Mouse (Mus musculus) embryonic facial prominence, embryonic 13.5 days (tissue): ENCODE measurements around the gene Rhd. TPM values are rescaled to one million over a fixed set of nuclear protein-coding genes. Genes with fewer than 3 reads are reported as not detected.
A peak's percentile ranks its signal among the peaks of the same experiment; 100 is the strongest.
"Not testable (repeated sequence)": the region's sequence is repeated elsewhere in the genome, so short reads cannot be mapped to it uniquely, and the experiment has no call there.

Experiments used
- ATAC-seq: fragments of 200-750 bp; cut with Nextera tagmentation; 2 replicates; pipeline ENCODE4 v1.8.0; 2017; ENCODE audit warnings: low read depth; ENCODE audit not compliant: insufficient number of reproducible peaks, insufficient read depth, low FRiP score, low TSS enrichment
- H3K27ac ChIP-seq: fragments of 300-500 bp; sonication (generic); 2 replicates; pipeline ENCODE4 v1.5.1; 2015; ENCODE audit warnings: moderate library complexity, mild to moderate bottlenecking, inconsistent platforms
- H3K27me3 ChIP-seq: fragments of 300-500 bp; sonication (generic); 2 replicates; pipeline ENCODE4 v1.6.1; 2015; ENCODE audit warnings: mild to moderate bottlenecking, inconsistent platforms
- H3K36me3 ChIP-seq: fragments of 300-500 bp; sonication (generic); 2 replicates; pipeline ENCODE4 v1.6.1; 2015; ENCODE audit warnings: mild to moderate bottlenecking, inconsistent platforms
- H3K4me1 ChIP-seq: fragments of 300-500 bp; sonication (generic); 2 replicates; pipeline ENCODE4 v1.6.1; 2015; ENCODE audit warnings: inconsistent platforms
- H3K4me2 ChIP-seq: fragments of 300-500 bp; sonication (generic); 2 replicates; pipeline ENCODE4 v1.6.1; 2015; ENCODE audit warnings: moderate library complexity, mild to moderate bottlenecking, inconsistent platforms
- H3K4me3 ChIP-seq: fragments of 300-500 bp; sonication (generic); 2 replicates; pipeline ENCODE4 v1.5.1; 2015; ENCODE audit warnings: mild to moderate bottlenecking, inconsistent platforms
- H3K9ac ChIP-seq: fragments of 300-500 bp; sonication (generic); 2 replicates; pipeline ENCODE4 v1.6.1; 2015; ENCODE audit warnings: mild to moderate bottlenecking, inconsistent platforms
- H3K9me3 ChIP-seq: fragments of 300-500 bp; sonication (generic); 2 replicates; pipeline ENCODE4 v1.6.1; 2016; ENCODE audit warnings: inconsistent platforms
- WGBS: fragments of 180-500 bp; shearing (Covaris S2); methylation state at CpG from one replicate; pipeline ENCODE4 v1.1.7; 2015; ENCODE audit warnings: mixed read lengths; 5-methylcytosine and 5-hydroxymethylcytosine counted together
- polyA plus RNA-seq: library from polyadenylated mRNA; unstranded; fragments of >200 nt; fragmentation: Nextera tagmentation; extraction: Ambion mirVana; gene quantifications from 2 replicates; pipeline ENCODE4 v1.2.1, GENCODE M21; 2015

The Rhd gene
- polyA plus RNA-seq, 1 experiment from 2014 or later = 2.4 TPM

- H3K4me2 ChIP-seq = no peak overlapping the region
- H3K4me3 ChIP-seq = no peak overlapping the region
- H3K9ac ChIP-seq = no peak overlapping the region
- peaks cover 21% of the 10 kb centered on the region for H3K4me1 ChIP-seq
- no peaks in the 10 kb centered on the region for H3K9me3 ChIP-seq
- ATAC-seq = no peak
- H3K27ac ChIP-seq = no peak overlapping the region
- 30% methylated on average over 2 of the region's 2 CpGs for WGBS
- H3K36me3 ChIP-seq = no peaks in the 10 kb centered on the region
- peaks cover 32% of the 10 kb centered on the region for H3K27me3 ChIP-seq
These were observed 7.6 kb downstream of the Rhd start for GRCm38 (mm10) chr4:134871950-134872349.

- Histone ChIP-seq H3K9me3 (no peaks in the 10 kb centered on the region), H3K4me1 (peaks cover 10% of the 10 kb centered on the region), H3K27ac (no peak overlapping the region), H3K4me2 (no peak overlapping the region), H3K27me3 (no peaks in the 10 kb centered on the region), H3K4me3 (no peak overlapping the region), H3K36me3 (no peaks in the 10 kb centered on the region), H3K9ac (no peak overlapping the region)
- 70% methylated on average over 9 of the region's 9 CpGs for WGBS
- ATAC-seq = no peak
These were observed 11.8 kb downstream of the Rhd start for GRCm38 (mm10) chr4:134876171-134876570.

GRCm38 (mm10) chr4:134879410-134879981 is 15.2 kb downstream of the Rhd start:
- Histone ChIP-seq H3K4me1 (peaks cover 13% of the 10 kb centered on the region), H3K9ac (peak overlapping the region; percentile 59), H3K27me3 (no peaks in the 10 kb centered on the region), H3K4me3 (peak overlapping the region; percentile 42), H3K27ac (no peak overlapping the region), H3K36me3 (no peaks in the 10 kb centered on the region), H3K9me3 (no peaks in the 10 kb centered on the region), H3K4me2 (peak overlapping the region; percentile 77)
- 4% methylated on average over 17 of the region's 17 CpGs for WGBS
- no peak for ATAC-seq

- ATAC-seq = no peak
- Histone ChIP-seq H3K4me3 (peak overlapping the region; percentile 42), H3K9me3 (no peaks in the 10 kb centered on the region), H3K4me1 (peaks cover 13% of the 10 kb centered on the region), H3K27ac (no peak overlapping the region), H3K36me3 (no peaks in the 10 kb centered on the region), H3K9ac (peak overlapping the region; percentile 59; the same call in 1 of the 2 replicates), H3K4me2 (peak overlapping the region; percentile 77), H3K27me3 (no peaks in the 10 kb centered on the region)
- WGBS = 38% methylated on average over 6 of the region's 6 CpGs
These were observed 15.7 kb downstream of the Rhd start for GRCm38 (mm10) chr4:134880041-134880440.

- Histone ChIP-seq H3K4me3 (no peak overlapping the region), H3K4me1 (peaks cover 13% of the 10 kb centered on the region), H3K27me3 (no peaks in the 10 kb centered on the region), H3K27ac (no peak overlapping the region), H3K9me3 (no peaks in the 10 kb centered on the region), H3K4me2 (no peak overlapping the region), H3K9ac (no peak overlapping the region), H3K36me3 (no peaks in the 10 kb centered on the region)
- 31% methylated on average over 7 of the region's 7 CpGs for WGBS
- no peak for ATAC-seq
These were observed 18.9 kb downstream of the Rhd start for GRCm38 (mm10) chr4:134883266-134883665.

GRCm38 (mm10) chr4:134883808-134884207 is 19.5 kb downstream of the Rhd start:
- no peak for ATAC-seq
- no peak overlapping the region for H3K4me2 ChIP-seq
- no peaks in the 10 kb centered on the region for H3K36me3 ChIP-seq
- 82% methylated on average over 10 of the region's 10 CpGs for WGBS
- no peak overlapping the region for H3K27ac ChIP-seq
- peaks cover 13% of the 10 kb centered on the region for H3K4me1 ChIP-seq
- H3K27me3 ChIP-seq = no peaks in the 10 kb centered on the region
- H3K9ac ChIP-seq = no peak overlapping the region
- H3K9me3 ChIP-seq = peaks cover under 1% of the 10 kb centered on the region; the same call in 1 of the 2 replicates
- no peak overlapping the region for H3K4me3 ChIP-seq

GRCm38 (mm10) chr4:134884364-134884763 is 20.0 kb downstream of the Rhd start:
- no peak for ATAC-seq
- Histone ChIP-seq H3K9me3 (peaks cover 3% of the 10 kb centered on the region; the same call in 1 of the 2 replicates), H3K27ac (no peak overlapping the region), H3K4me1 (peaks cover 9% of the 10 kb centered on the region), H3K4me3 (no peak overlapping the region), H3K27me3 (no peaks in the 10 kb centered on the region), H3K36me3 (no peaks in the 10 kb centered on the region), H3K9ac (no peak overlapping the region), H3K4me2 (no peak overlapping the region)
- 91% methylated on average over 4 of the region's 4 CpGs for WGBS

GRCm38 (mm10) chr4:134892096-134892495 is 27.8 kb downstream of the Rhd start:
- H3K27me3 ChIP-seq = no peaks in the 10 kb centered on the region
- H3K9ac ChIP-seq = no peak overlapping the region
- H3K4me2 ChIP-seq = no peak overlapping the region
- WGBS = 80% methylated on average over 6 of the region's 6 CpGs
- no peak for ATAC-seq
- peaks cover 3% of the 10 kb centered on the region; the same call in 1 of the 2 replicates for H3K9me3 ChIP-seq
- no peak overlapping the region for H3K4me3 ChIP-seq
- H3K36me3 ChIP-seq = peaks cover 29% of the 10 kb centered on the region
- H3K27ac ChIP-seq = no peak overlapping the region
- H3K4me1 ChIP-seq = no peaks in the 10 kb centered on the region

GRCm38 (mm10) chr4:134897256-134897655 is 32.9 kb downstream of the Rhd start:
- no peak overlapping the region for H3K4me2 ChIP-seq
- H3K4me3 ChIP-seq = no peak overlapping the region
- peaks cover 79% of the 10 kb centered on the region for H3K36me3 ChIP-seq
- H3K9ac ChIP-seq = no peak overlapping the region
- H3K9me3 ChIP-seq = no peaks in the 10 kb centered on the region
- no peaks in the 10 kb centered on the region for H3K4me1 ChIP-seq
- no peaks in the 10 kb centered on the region for H3K27me3 ChIP-seq
- WGBS = 92% methylated on average over 6 of the region's 6 CpGs
- no peak overlapping the region for H3K27ac ChIP-seq
- no peak for ATAC-seq

GRCm38 (mm10) chr4:134901126-134901525 is 36.8 kb downstream of the Rhd start:
- WGBS = 91% methylated on average over 8 of the region's 8 CpGs
- Histone ChIP-seq H3K27me3 (no peaks in the 10 kb centered on the region), H3K4me2 (no peak overlapping the region), H3K36me3 (peaks cover 99% of the 10 kb centered on the region), H3K9me3 (no peaks in the 10 kb centered on the region), H3K4me1 (no peaks in the 10 kb centered on the region), H3K27ac (no peak overlapping the region), H3K9ac (no peak overlapping the region), H3K4me3 (no peak overlapping the region)
- no peak for ATAC-seq

- no peak for ATAC-seq
- H3K9ac ChIP-seq = no peak overlapping the region
- 83% methylated on average over 7 of the region's 7 CpGs for WGBS
- H3K36me3 ChIP-seq = peaks cover 99% of the 10 kb centered on the region
- H3K4me1 ChIP-seq = no peaks in the 10 kb centered on the region
- no peaks in the 10 kb centered on the region for H3K27me3 ChIP-seq
- no peak overlapping the region for H3K4me2 ChIP-seq
- no peak overlapping the region for H3K27ac ChIP-seq
- H3K4me3 ChIP-seq = no peak overlapping the region
- no peaks in the 10 kb centered on the region for H3K9me3 ChIP-seq
These were observed 38.7 kb downstream of the Rhd start for GRCm38 (mm10) chr4:134903046-134903445.

GRCm38 (mm10) chr4:134911406-134911805 is 47.1 kb downstream of the Rhd start:
- H3K27ac ChIP-seq, H3K4me2 ChIP-seq, ATAC-seq, H3K9ac ChIP-seq, H3K27me3 ChIP-seq, H3K9me3 ChIP-seq, H3K4me3 ChIP-seq: not testable (repeated sequence)
- Histone ChIP-seq H3K36me3 (peaks cover 54% of the 10 kb centered on the region), H3K4me1 (peaks cover 17% of the 10 kb centered on the region)
- WGBS = 95% methylated on average over 8 of the region's 8 CpGs
